In genomic region chrX:150514127-150514526, GRCm38 (mm10) we compare ENCODE assay signal across 19 mouse cellular contexts. TPM values are rescaled to one million over a fixed set of nuclear protein-coding genes. Genes with fewer than 3 reads are reported as not detected.
"Had no signal": no experiment of that assay in that cellular context is flagged by ENCODE, and none has a peak within 500 bp of the region (broad histone marks: within the 10 kb centered on the region; RNA-seq: fewer than 3 reads in every experiment).

No protein-coding gene starts in this region.

- H3K9me3 ChIP-seq: liver, embryonic 15.5 days; lung, embryonic 15.5 days; megakaryocyte, embryonic 14.5 days; midbrain, embryonic 10.5 days; neural tube, embryonic 13.5 days had no signal

- H3K27ac ChIP-seq: kidney, postnatal 0 days; layer of hippocampus, adult 2 months; left cerebral cortex, adult 2 months; lung, embryonic 15.5 days; midbrain, embryonic 10.5 days; neural tube, embryonic 13.5 days had no signal

- ATAC-seq: intestine, postnatal 0 days had no signal

- H3K27me3 ChIP-seq: liver, embryonic 15.5 days; lung, embryonic 15.5 days; neural tube, embryonic 13.5 days had no signal

- H3K36me3 ChIP-seq: liver, embryonic 15.5 days; lung, embryonic 15.5 days; midbrain, embryonic 10.5 days; neural tube, embryonic 13.5 days had no signal

- DNase-seq: kidney, adult 2 months; kidney, postnatal 25 days; layer of hippocampus, postnatal 36 days; lung, adult 18-20 months; lung, postnatal 10 days; lung, postnatal 36 days; retina, postnatal 1 day; thymus, adult 18-20 months; thymus, postnatal 36 days had no signal

- H3K4me2 ChIP-seq: liver, embryonic 15.5 days; lung, embryonic 15.5 days; neural tube, embryonic 13.5 days had no signal

- H3K4me3 ChIP-seq: layer of hippocampus, adult 2 months; left cerebral cortex, adult 2 months; liver, embryonic 15.5 days; lung, embryonic 15.5 days; megakaryocyte, embryonic 14.5 days; midbrain, embryonic 10.5 days; myocyte; neural tube, embryonic 13.5 days had no signal

- H3K4me1 ChIP-seq: lung, embryonic 15.5 days; midbrain, embryonic 10.5 days; neural tube, embryonic 13.5 days had no signal

- H3K9ac ChIP-seq: liver, embryonic 15.5 days; lung, embryonic 15.5 days; neural tube, embryonic 13.5 days had no signal

RNA-seq across cellular contexts. Expression of gene Alas2, which starts 33.0 kb away (rescaled TPM):
- polyA plus RNA-seq: myocyte had no signal
